Mouse (Mus musculus) lung, postnatal 0 days (tissue): ENCODE results near the gene Hsp90ab1. TPM values are rescaled to one million over a fixed set of nuclear protein-coding genes. Genes with fewer than 3 reads are reported as not detected.
A peak's percentile ranks its signal among the peaks of the same experiment; 100 is the strongest.

Source experiments
- ATAC-seq: fragments of 200-750 bp; cut with Nextera tagmentation; 2 replicates; pipeline ENCODE4 v1.8.0; 2017; ENCODE audit warnings: moderate library complexity
- DNase-seq: peaks from one replicate; pipeline ENCODE4 v3.0.0-alpha.2; 2016; ENCODE audit warnings: low spot score
- H3K27ac ChIP-seq: fragments of 300-500 bp; sonication (generic); 2 replicates; pipeline ENCODE4 v1.5.1; 2014; ENCODE audit warnings: antibody characterized with exemption, mild to moderate bottlenecking, low read length, mixed read lengths
- H3K27me3 ChIP-seq: fragments of 300-500 bp; sonication (generic); replicated peaks from 2 replicates; pipeline ENCODE4 v1.6.1; 2014; ENCODE audit warnings: low read length, mixed read lengths; ENCODE audit not compliant: insufficient read depth
- H3K36me3 ChIP-seq: fragments of 300-500 bp; sonication (generic); 2 replicates; pipeline ENCODE4 v1.6.1; 2014; ENCODE audit warnings: low read length, mixed read lengths; ENCODE audit not compliant: insufficient read depth
- H3K4me1 ChIP-seq: fragments of 300-500 bp; sonication (generic); 2 replicates; pipeline ENCODE4 v1.6.1; 2014; ENCODE audit warnings: antibody characterized with exemption, low read depth, low read length, mixed read lengths; ENCODE audit not compliant: insufficient read depth
- H3K4me2 ChIP-seq: fragments of 300-500 bp; sonication (generic); replicated peaks from 2 replicates; pipeline ENCODE4 v1.6.1; 2014; ENCODE audit warnings: low read depth, mild to moderate bottlenecking, low read length, moderate library complexity, mixed read lengths
- H3K4me3 ChIP-seq: fragments of 300-500 bp; sonication (generic); 2 replicates; pipeline ENCODE4 v1.5.1; 2014; ENCODE audit warnings: low read depth, low read length
- H3K9ac ChIP-seq: fragments of 300-500 bp; sonication (generic); replicated peaks from 2 replicates; pipeline ENCODE4 v1.6.1; 2014; ENCODE audit warnings: low read depth, mild to moderate bottlenecking
- H3K9me3 ChIP-seq: fragments of 300-500 bp; sonication (generic); 2 replicates; pipeline ENCODE4 v1.6.1; 2016; ENCODE audit warnings: low read length, mixed read lengths
- CTCF ChIP-seq: IDR thresholded peaks from 2 replicates; pipeline ENCODE4 v1.5.1; 2016; ENCODE audit warnings: antibody characterized with exemption, mild to moderate bottlenecking
- EP300 ChIP-seq: IDR thresholded peaks from 2 replicates; pipeline ENCODE4 v1.6.1; 2016; ENCODE audit warnings: antibody characterized with exemption, mild to moderate bottlenecking, control low read depth
- WGBS: fragments of 180-500 bp; shearing (Covaris S2); extraction: QIAGEN DNeasy Blood & Tissue Kit; methylation state at CpG from one replicate; pipeline ENCODE4 v1.1.7; 2014; 5-methylcytosine and 5-hydroxymethylcytosine counted together
- polyA plus RNA-seq: library from polyadenylated mRNA; unstranded; fragments of >200 nt; fragmentation: Nextera tagmentation; extraction: Ambion mirVana; gene quantifications from 2 replicates; pipeline ENCODE4 v1.2.1, GENCODE M21; 2015

The Hsp90ab1 gene
- polyA plus RNA-seq, 1 experiment from 2014 or later: 607 TPM

GRCm38 (mm10) chr17:45616046-45616650, 43.1 kb upstream of the Hsp90ab1 start:
- ATAC-seq (no peak), DNase-seq (no peak)
- Histone ChIP-seq H3K4me2 (no peak overlapping the region), H3K9ac (no peak overlapping the region), H3K4me3 (no peak overlapping the region), H3K4me1 (no peaks in the 10 kb centered on the region; the same call in 1 of the 2 replicates), H3K36me3 (no peaks in the 10 kb centered on the region), H3K9me3 (no peaks in the 10 kb centered on the region), H3K27me3 (no peaks in the 10 kb centered on the region), H3K27ac (no peak overlapping the region)
- no peak for TF ChIP-seq CTCF
- TF ChIP-seq EP300: no peak
- 51% methylated on average over 4 of the region's 4 CpGs for WGBS

- TF ChIP-seq CTCF: no peak
- TF ChIP-seq EP300: no peak
- H3K4me3 ChIP-seq: no peak overlapping the region
- no peaks in the 10 kb centered on the region for H3K27me3 ChIP-seq
- no peak overlapping the region for H3K27ac ChIP-seq
- 68% methylated on average over 7 of the region's 7 CpGs for WGBS
- H3K36me3 ChIP-seq: no peaks in the 10 kb centered on the region
- H3K4me1 ChIP-seq: no peaks in the 10 kb centered on the region
- H3K9me3 ChIP-seq: no peaks in the 10 kb centered on the region
- DNase-seq (peak; percentile 54), ATAC-seq (no peak)
- no peak overlapping the region for H3K9ac ChIP-seq
- no peak overlapping the region for H3K4me2 ChIP-seq
Measured at GRCm38 (mm10) chr17:45612921-45613320, 39.9 kb upstream of the Hsp90ab1 start.

- ATAC-seq (no peak), DNase-seq (no peak)
- no peak overlapping the region for H3K4me3 ChIP-seq
- no peaks in the 10 kb centered on the region for H3K27me3 ChIP-seq
- no peaks in the 10 kb centered on the region for H3K9me3 ChIP-seq
- H3K4me2 ChIP-seq: no peak overlapping the region
- no peaks in the 10 kb centered on the region for H3K4me1 ChIP-seq
- H3K27ac ChIP-seq: no peak overlapping the region
- TF ChIP-seq EP300: no peak
- TF ChIP-seq CTCF: no peak
- no peak overlapping the region for H3K9ac ChIP-seq
- WGBS: 64% methylated on average over 8 of the region's 8 CpGs
- H3K36me3 ChIP-seq: no peaks in the 10 kb centered on the region
Measured at GRCm38 (mm10) chr17:45612008-45612407, 38.9 kb upstream of the Hsp90ab1 start.

DNA sequence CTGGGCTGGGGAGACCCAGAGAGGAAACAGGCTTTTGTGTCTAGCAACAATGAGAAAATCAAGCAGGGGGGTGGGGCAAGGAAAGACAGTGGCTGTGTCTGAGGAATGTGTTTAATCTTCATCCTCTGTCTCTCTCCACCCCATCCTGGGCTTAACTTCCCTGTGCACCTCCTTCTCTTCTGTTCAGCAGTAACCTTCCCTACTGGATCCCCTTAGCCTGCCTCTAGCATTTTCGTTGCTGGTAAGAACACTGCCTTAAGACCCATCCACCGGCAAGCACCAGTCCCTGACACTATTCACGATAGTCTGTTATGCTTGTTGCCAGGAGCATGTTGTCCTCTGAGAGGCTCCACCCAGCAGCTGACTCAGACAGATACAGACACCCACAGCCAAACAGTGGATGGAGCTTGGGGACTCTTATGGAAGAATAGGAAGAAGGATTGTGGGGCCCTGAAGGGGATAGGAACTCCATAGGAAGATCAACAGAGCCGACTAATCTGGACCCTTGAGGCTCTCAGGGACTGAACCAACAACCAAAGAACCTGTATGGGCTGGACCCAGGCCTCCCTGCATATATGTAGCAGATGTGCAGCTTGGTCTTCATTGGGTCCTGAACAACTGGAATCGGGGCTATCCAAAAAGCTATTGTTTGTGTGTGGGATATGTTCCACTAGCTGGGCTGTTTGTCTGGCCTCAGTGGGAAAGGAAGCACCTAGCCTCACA, 37.2 kb upstream of the Hsp90ab1 start:
- TF ChIP-seq EP300 (peak; percentile 51; the same call in 1 of the 2 replicates), CTCF (no peak)
- peak overlapping the region; percentile 62 for H3K27ac ChIP-seq
- no peaks in the 10 kb centered on the region for H3K9me3 ChIP-seq
- H3K36me3 ChIP-seq: no peaks in the 10 kb centered on the region
- no peak overlapping the region for H3K9ac ChIP-seq
- WGBS: 28% methylated on average over 5 of the region's 5 CpGs
- ATAC-seq (peak; percentile 91), DNase-seq (peak; percentile 81)
- no peak overlapping the region for H3K4me2 ChIP-seq
- H3K4me1 ChIP-seq: no peaks in the 10 kb centered on the region
- no peak overlapping the region for H3K4me3 ChIP-seq
- no peaks in the 10 kb centered on the region for H3K27me3 ChIP-seq

DNA sequence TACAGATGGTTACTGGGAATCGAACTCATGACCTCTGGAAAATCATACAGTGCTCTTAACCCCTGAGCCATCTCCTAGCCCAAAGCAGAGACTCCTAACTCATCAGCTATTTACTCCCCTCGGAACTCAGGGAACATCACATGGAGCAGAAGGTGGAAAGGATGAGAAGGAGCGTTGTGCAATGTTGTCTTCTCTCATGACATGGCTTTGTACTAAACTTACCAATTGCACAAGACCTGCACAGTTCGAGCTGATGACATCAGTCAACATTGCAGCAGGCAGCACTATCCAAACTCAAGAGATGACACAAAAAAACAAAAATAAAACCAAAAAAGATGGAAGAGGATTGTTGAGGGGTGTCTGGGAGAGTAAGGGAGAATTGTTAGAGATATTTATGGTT, 35.3 kb upstream of the Hsp90ab1 start:
- 81% methylated on average over 4 of the region's 4 CpGs for WGBS
- Histone ChIP-seq H3K4me2 (no peak overlapping the region), H3K4me1 (no peaks in the 10 kb centered on the region), H3K9ac (no peak overlapping the region), H3K4me3 (no peak overlapping the region), H3K27ac (no peak overlapping the region), H3K27me3 (no peaks in the 10 kb centered on the region), H3K9me3 (no peaks in the 10 kb centered on the region), H3K36me3 (no peaks in the 10 kb centered on the region)
- TF ChIP-seq EP300: peak; percentile 50
- TF ChIP-seq CTCF: no peak
- peak; percentile 76 for DNase-seq
- ATAC-seq: peak; percentile 30

DNA sequence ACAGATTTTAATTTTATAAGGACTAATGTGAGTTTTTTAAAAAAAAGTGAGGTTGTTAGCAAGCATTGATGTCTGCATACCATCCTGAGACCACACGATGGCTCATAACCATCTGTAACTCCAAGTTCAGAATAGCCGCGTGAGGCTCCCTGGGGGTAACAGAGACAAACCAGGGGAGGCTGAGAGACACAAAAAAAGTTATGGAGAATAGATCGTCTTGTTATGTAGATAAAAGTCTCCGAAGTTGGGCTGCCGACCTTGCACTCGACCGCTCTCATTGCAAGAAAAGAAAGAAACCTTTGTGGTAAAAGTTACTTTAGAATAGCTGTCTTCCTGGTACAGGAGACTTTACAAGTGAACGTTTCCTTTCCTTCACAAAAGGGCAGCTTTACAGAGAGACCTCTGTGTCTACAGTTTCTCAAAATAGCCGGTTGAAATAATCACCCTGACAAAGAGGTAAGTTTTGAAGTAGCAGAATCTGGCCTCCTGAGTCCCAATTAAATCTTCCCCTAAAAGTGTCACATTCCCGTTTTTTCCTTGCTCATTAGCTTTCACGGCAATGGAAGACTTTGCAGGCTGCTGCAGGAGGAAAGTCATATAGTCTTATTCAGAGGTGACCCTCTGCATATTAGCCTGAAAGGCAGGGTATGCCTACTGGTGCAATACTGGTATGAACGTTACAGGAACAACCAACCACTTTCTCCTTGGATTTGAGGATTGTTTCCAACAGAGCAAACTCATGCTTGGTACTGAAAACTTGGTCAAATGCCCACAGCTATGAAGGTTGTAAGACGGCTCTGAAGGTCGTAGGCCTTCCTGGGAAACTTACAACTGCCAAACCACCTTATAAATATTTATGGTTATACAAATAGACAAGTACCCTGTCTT, 34.2 kb upstream of the Hsp90ab1 start:
- H3K36me3 ChIP-seq: no peaks in the 10 kb centered on the region
- H3K4me3 ChIP-seq: no peak overlapping the region
- WGBS: 64% methylated on average over 15 of the region's 15 CpGs
- H3K4me2 ChIP-seq: no peak overlapping the region
- ATAC-seq (no peak), DNase-seq (no peak)
- no peaks in the 10 kb centered on the region for H3K9me3 ChIP-seq
- H3K27ac ChIP-seq: no peak overlapping the region
- no peaks in the 10 kb centered on the region for H3K4me1 ChIP-seq
- no peak overlapping the region for H3K9ac ChIP-seq
- H3K27me3 ChIP-seq: no peaks in the 10 kb centered on the region
- TF ChIP-seq EP300: no peak
- TF ChIP-seq CTCF: no peak
